Mouse (Mus musculus): Measurements from ENCODE around the gene Olfr823. TPM values are rescaled to one million over a fixed set of nuclear protein-coding genes. Genes with fewer than 3 reads are reported as not detected.
"Not testable (repeated sequence)": the region's sequence is repeated elsewhere in the genome, so short reads cannot be mapped to it uniquely, and the experiment has no call there.

Gene Olfr823
- polyA plus RNA-seq (2015; fragmentation: Nextera tagmentation; extraction: Ambion mirVana): not detected in 2 replicates

- not testable (repeated sequence) for H3K36me3 ChIP-seq; H3K9me3 ChIP-seq (replicated peaks); H3K4me1 ChIP-seq (replicated peaks); H3K9ac ChIP-seq; DNase-seq; H3K4me2 ChIP-seq; ATAC-seq (ENCODE audit: low read depth); H3K27me3 ChIP-seq; H3K27ac ChIP-seq; H3K4me3 ChIP-seq (replicated peaks)
- WGBS (ENCODE audit: insufficient replicate concordance): 53% methylated on average over 1 of the region's 1 CpGs
Observed at GRCm38 (mm10) chr10:130115283-130115682, at the start of gene Olfr823. Olfr823 (minus strand) TSS chr10:130115383.

GRCm38 (mm10) chr10:130144121-130144520 is 28.9 kb upstream of the Olfr823 start:
- 51% methylated on average over 5 of the region's 5 CpGs for WGBS (ENCODE audit: insufficient replicate concordance)
- Histone ChIP-seq H3K9me3 (replicated peaks) (0 out of 2 replicates have a peak, but pooled peaks cover 2% of the 10 kb centered on the region), H3K4me2 (no peak overlapping the region), H3K27ac (no peak overlapping the region), H3K27me3 (no peaks in the 10 kb centered on the region), H3K36me3 (no peaks in the 10 kb centered on the region), H3K9ac (no peak overlapping the region), H3K4me3 (replicated peaks) (no peak overlapping the region), H3K4me1 (replicated peaks) (no peaks in the 10 kb centered on the region)
- DNase-seq (no peak), ATAC-seq (ENCODE audit: low read depth) (no peak)

GRCm38 (mm10) chr10:130142481-130142880 is 27.3 kb upstream of the Olfr823 start:
- not testable (repeated sequence) for H3K27me3 ChIP-seq; H3K4me2 ChIP-seq; H3K4me1 ChIP-seq (replicated peaks); H3K36me3 ChIP-seq; H3K9ac ChIP-seq; DNase-seq; H3K27ac ChIP-seq; H3K9me3 ChIP-seq (replicated peaks); ATAC-seq (ENCODE audit: low read depth); H3K4me3 ChIP-seq (replicated peaks)
- WGBS (ENCODE audit: insufficient replicate concordance): 56% methylated on average over 5 of the region's 5 CpGs

GRCm38 (mm10) chr10:130134811-130135210 is 19.6 kb upstream of the Olfr823 start:
- Histone ChIP-seq H3K27ac (no peak overlapping the region), H3K9me3 (replicated peaks) (no peaks in the 10 kb centered on the region), H3K4me3 (replicated peaks) (no peak overlapping the region), H3K9ac (no peak overlapping the region), H3K36me3 (no peaks in the 10 kb centered on the region), H3K27me3 (no peaks in the 10 kb centered on the region), H3K4me1 (replicated peaks) (no peaks in the 10 kb centered on the region), H3K4me2 (no peak overlapping the region)
- DNase-seq: no peak
- ATAC-seq (ENCODE audit: low read depth): no peak

GRCm38 (mm10) chr10:130129900-130130299 is 14.7 kb upstream of the Olfr823 start, which contains the start of gene Olfr824:
Olfr824 (minus strand) TSS chr10:130130000.
- ATAC-seq (ENCODE audit: low read depth): not testable (repeated sequence)

GRCm38 (mm10) chr10:130116045-130116444 is 862 bp upstream of the Olfr823 start:
- DNase-seq; H3K4me2 ChIP-seq; H3K4me3 ChIP-seq (replicated peaks); H3K27me3 ChIP-seq; H3K36me3 ChIP-seq; H3K4me1 ChIP-seq (replicated peaks); H3K27ac ChIP-seq; H3K9ac ChIP-seq; H3K9me3 ChIP-seq (replicated peaks); ATAC-seq (ENCODE audit: low read depth): not testable (repeated sequence)
- 58% methylated on average over 3 of the region's 3 CpGs for WGBS (ENCODE audit: insufficient replicate concordance)

More at GRCm38 (mm10) chr10:130129900-130130299, 14.7 kb upstream of the Olfr823 start, which contains the start of gene Olfr824:
- not testable (repeated sequence) for H3K9ac ChIP-seq; H3K27me3 ChIP-seq; H3K4me1 ChIP-seq (replicated peaks); H3K4me2 ChIP-seq; DNase-seq; H3K36me3 ChIP-seq; H3K9me3 ChIP-seq (replicated peaks); H3K27ac ChIP-seq; H3K4me3 ChIP-seq (replicated peaks)

GRCm38 (mm10) chr10:130096104-130096503 is 19.1 kb downstream of the Olfr823 start:
- DNase-seq (no peak), ATAC-seq (ENCODE audit: low read depth) (no peak)
- H3K9ac ChIP-seq: no peak overlapping the region
- no peak overlapping the region for H3K27ac ChIP-seq
- no peaks in the 10 kb centered on the region for H3K9me3 ChIP-seq (replicated peaks)
- no peak overlapping the region for H3K4me3 ChIP-seq (replicated peaks)
- H3K4me2 ChIP-seq: no peak overlapping the region
- no peaks in the 10 kb centered on the region for H3K27me3 ChIP-seq
- no peaks in the 10 kb centered on the region for H3K4me1 ChIP-seq (replicated peaks)
- no peaks in the 10 kb centered on the region for H3K36me3 ChIP-seq

GRCm38 (mm10) chr10:130092838-130093440 is 22.2 kb downstream of the Olfr823 start:
- ATAC-seq (ENCODE audit: low read depth) (no peak), DNase-seq (no peak)
- Histone ChIP-seq H3K27me3 (no peaks in the 10 kb centered on the region), H3K4me3 (replicated peaks) (no peak overlapping the region), H3K4me2 (no peak overlapping the region), H3K27ac (no peak overlapping the region), H3K9ac (no peak overlapping the region), H3K4me1 (replicated peaks) (no peaks in the 10 kb centered on the region), H3K36me3 (no peaks in the 10 kb centered on the region), H3K9me3 (replicated peaks) (no peaks in the 10 kb centered on the region)
- WGBS (ENCODE audit: insufficient replicate concordance): 13% methylated on average over 5 of the region's 5 CpGs

GRCm38 (mm10) chr10:130070910-130071309 is 44.3 kb downstream of the Olfr823 start, which contains the start of gene Olfr822:
Olfr822 (plus strand) TSS chr10:130071210.
- Histone ChIP-seq H3K9me3 (replicated peaks) (no peaks in the 10 kb centered on the region), H3K27ac (no peak within 1 kb of the TSS), H3K4me3 (replicated peaks) (no peak within 1 kb of the TSS), H3K4me1 (replicated peaks) (no peaks in the 10 kb centered on the region), H3K9ac (no peak within 1 kb of the TSS), H3K4me2 (no peak within 1 kb of the TSS), H3K36me3 (no peaks in the 10 kb centered on the region), H3K27me3 (no peaks in the 10 kb centered on the region)
- ATAC-seq (ENCODE audit: low read depth) (no peak), DNase-seq (no peak)

Other genes with a start within 250 kb of the Olfr823 start
- gene Olfr814, start 235.5 kb downstream of the Olfr823 start, polyA plus RNA-seq (2015; fragmentation: Nextera tagmentation; extraction: Ambion mirVana): not detected in 2 replicates
- gene Olfr815, start 209.5 kb downstream of the Olfr823 start, polyA plus RNA-seq (2015; fragmentation: Nextera tagmentation; extraction: Ambion mirVana): not detected in 2 replicates
- gene Olfr816, start 199.8 kb downstream of the Olfr823 start, polyA plus RNA-seq (2015; fragmentation: Nextera tagmentation; extraction: Ambion mirVana): not detected in 2 replicates
- not detected in 2 replicates for gene Olfr818, start 166.3 kb downstream of the Olfr823 start, polyA plus RNA-seq (2015; fragmentation: Nextera tagmentation; extraction: Ambion mirVana)
- gene Olfr819, start 148.1 kb downstream of the Olfr823 start, polyA plus RNA-seq (2015; fragmentation: Nextera tagmentation; extraction: Ambion mirVana): not detected in 2 replicates
- not detected in 2 replicates for gene Olfr247, start 139.2 kb downstream of the Olfr823 start, polyA plus RNA-seq (2015; fragmentation: Nextera tagmentation; extraction: Ambion mirVana)
- not detected in 2 replicates for gene Gm10310, start 130.3 kb downstream of the Olfr823 start, polyA plus RNA-seq (2015; fragmentation: Nextera tagmentation; extraction: Ambion mirVana)
- not detected in 2 replicates for gene Olfr820, start 102.8 kb downstream of the Olfr823 start, polyA plus RNA-seq (2015; fragmentation: Nextera tagmentation; extraction: Ambion mirVana)
- not detected in 2 replicates for gene Olfr821, start 85.0 kb downstream of the Olfr823 start, polyA plus RNA-seq (2015; fragmentation: Nextera tagmentation; extraction: Ambion mirVana)
- gene Olfr822, start 44.2 kb downstream of the Olfr823 start, polyA plus RNA-seq (2015; fragmentation: Nextera tagmentation; extraction: Ambion mirVana): not detected in 2 replicates
- not detected in 2 replicates for gene Olfr824, start 14.6 kb upstream of the Olfr823 start, polyA plus RNA-seq (2015; fragmentation: Nextera tagmentation; extraction: Ambion mirVana)
- gene Olfr825, start 51.4 kb upstream of the Olfr823 start, polyA plus RNA-seq (2015; fragmentation: Nextera tagmentation; extraction: Ambion mirVana): not detected in 2 replicates
- gene Olfr826, start 68.8 kb upstream of the Olfr823 start, polyA plus RNA-seq (2015; fragmentation: Nextera tagmentation; extraction: Ambion mirVana): not detected in 2 replicates
- not detected in 2 replicates for gene Olfr827, start 99.0 kb upstream of the Olfr823 start, polyA plus RNA-seq (2015; fragmentation: Nextera tagmentation; extraction: Ambion mirVana)
- not detected in 2 replicates for gene Neurod4, start 164.9 kb upstream of the Olfr823 start, polyA plus RNA-seq (2015; fragmentation: Nextera tagmentation; extraction: Ambion mirVana)
- 2.1 and 2.3 TPM in 2 replicates for gene Tespa1, start 207.5 kb upstream of the Olfr823 start, polyA plus RNA-seq (2015; fragmentation: Nextera tagmentation; extraction: Ambion mirVana)

Measured in liver, embryonic 13.5 days (tissue).